Mouse (Mus musculus) lung, adult 18-20 months (tissue): ENCODE data around the gene Supt4a.

Source experiments
- DNase-seq, 2 experiments: peaks; one replicate each; pipeline ENCODE4 v3.0.0; 2022; ENCODE audit warnings: mixed read lengths in 2 of 2

The Supt4a gene

DNA sequence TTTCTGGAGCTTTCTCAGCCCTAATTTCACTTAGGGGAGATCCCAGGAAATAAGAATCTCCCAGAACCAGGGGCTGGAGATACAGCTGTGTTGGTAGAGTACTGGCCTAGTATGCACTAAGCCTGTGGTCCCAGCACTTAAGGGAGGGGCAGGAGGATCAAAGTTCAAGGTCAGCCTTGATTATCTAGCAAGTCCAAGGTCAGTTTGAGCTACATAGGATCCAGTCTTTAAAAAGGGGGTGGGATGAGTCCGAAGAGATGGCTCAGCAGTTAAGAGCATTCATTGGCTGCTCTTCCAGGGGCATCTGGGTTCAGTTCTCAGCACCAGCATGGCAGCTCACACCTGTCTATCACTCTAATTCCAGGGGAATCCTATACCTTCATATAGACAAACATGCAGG is 15.0 kb downstream of the Supt4a start:
- no peak for DNase-seq

DNA sequence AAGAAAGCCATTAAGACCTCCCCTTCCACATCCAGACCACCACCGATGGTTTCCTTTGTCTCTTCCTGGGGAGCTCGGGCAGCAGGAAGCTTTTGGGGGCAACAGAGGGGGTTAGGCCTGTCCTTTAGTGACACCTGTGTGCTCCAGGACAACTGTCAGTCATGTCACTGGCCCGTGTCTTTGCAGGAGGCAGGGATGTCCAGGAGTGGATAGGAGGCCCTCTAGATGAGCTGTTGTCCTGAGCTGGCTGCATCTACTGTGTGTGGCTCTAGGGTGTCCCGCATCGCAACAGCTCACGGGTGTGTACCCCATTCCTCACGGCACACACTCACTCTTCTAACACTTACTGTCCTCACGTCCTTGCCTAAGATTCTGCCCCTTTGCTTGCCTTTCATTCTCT is 15.9 kb downstream of the Supt4a start:
- DNase-seq, result no peak

DNA sequence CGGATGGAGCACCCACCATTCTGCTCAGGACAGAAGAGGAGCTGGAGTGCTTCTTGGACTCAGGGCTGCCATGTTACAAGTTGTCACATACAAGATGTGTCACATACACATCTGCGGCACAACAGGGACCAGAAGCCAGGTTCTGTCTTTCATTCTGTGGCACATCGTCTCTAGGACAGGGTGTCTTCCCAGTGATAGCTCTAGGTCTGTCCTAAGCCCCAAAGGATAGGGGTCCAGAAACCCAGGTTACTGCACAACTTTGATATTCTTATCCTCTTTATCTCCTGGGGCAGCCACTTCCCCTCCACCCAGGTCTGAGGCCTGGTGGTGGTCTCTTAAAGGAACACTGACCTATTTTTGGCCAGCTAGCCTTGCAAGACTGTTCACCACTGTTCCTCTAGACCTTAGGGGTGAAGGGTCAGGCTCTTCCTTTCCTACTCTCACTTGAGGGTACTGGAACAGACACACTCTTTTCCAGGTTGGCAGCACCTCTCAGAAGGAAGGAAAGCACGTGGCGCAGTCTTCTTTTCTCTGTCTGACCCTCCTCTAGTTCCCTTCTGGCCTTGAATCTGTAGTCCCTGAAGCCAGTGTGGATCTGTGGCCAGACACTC is 16.6 kb downstream of the Supt4a start:
- DNase-seq, result no peak

DNA sequence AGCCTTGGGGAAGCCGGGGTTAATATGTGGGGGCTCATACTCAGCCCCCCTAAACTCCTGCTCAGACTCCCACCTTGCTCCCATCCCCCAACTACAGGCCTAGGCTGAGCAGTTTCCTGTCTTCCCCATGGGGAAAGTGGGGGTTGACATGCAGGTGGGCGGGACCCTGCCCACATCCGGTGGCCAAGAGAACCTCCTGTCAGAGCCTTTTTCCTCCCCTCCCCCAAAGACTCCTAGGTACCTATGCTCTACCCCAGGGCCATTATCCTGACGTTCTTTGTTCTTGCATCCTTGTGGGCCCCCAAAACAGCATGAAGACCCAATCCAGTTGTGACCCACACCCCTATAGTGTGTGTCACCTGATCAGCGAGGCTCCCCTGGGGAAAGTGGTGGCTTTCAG is 17.3 kb downstream of the Supt4a start:
- DNase-seq, result peak in 1 of 2 experiments; percentile 58

DNA sequence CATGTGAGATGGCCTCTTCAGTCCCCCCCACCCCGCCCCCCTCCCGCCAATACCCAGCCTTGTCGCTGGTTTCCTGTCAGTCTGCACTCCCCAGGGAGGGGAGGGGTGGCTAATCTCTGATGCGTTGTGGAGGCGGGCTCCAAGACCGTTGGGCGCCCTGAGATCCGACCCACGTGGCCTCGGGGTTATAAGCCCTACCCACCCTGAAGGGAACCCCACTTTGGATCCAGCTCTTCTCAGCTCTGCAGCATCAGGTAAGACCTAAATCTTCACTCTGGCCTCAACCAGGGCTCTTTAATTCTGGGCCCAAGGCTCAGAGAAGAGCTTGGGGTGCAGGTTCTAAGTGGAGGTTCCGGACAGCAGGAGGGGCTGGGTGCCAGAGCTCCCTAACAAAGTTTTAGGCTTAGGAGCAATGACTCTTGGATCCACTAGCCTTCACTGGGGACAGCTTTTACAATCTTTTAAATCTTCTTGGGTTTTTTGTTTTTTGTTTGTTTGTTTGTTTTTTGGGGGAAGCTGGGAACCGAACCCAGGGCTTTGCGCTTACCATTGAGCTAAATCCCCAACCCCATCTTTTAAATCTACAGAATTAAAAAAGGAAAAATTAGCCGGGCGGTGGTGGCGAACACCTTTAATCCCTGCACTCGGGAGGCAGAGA is 18.1 kb downstream of the Supt4a start:
- peak; percentile 78 to 87 for DNase-seq

DNA sequence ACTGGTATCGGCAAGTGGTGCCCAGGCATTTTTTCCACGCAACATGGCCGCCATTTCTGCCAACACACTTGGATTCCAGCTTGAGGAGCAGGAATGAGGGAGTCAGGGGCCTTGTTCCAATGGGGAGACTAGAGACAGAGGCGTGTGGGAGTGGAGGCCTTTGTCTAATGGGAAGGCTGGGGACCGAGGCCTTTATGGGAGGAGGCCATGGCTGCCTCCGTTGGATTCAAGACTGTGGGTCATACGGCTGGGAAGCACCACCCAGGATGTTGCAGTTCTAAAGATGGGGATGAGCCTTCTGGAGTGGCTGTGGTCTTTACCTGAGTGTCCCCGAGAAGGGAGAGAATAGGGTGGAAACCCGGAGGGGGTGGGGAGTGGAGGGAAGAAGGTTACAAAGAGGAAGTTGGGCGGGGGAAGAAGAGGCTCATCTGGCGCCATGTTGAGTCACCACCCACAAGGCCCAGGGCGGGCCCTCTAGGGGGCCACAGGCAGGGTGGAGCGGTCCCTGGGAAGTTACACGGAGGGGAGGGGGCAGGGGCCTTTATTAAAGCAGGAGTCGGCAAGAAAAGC is 19.0 kb downstream of the Supt4a start:
- peak; percentile 64 to 74 for DNase-seq

DNA sequence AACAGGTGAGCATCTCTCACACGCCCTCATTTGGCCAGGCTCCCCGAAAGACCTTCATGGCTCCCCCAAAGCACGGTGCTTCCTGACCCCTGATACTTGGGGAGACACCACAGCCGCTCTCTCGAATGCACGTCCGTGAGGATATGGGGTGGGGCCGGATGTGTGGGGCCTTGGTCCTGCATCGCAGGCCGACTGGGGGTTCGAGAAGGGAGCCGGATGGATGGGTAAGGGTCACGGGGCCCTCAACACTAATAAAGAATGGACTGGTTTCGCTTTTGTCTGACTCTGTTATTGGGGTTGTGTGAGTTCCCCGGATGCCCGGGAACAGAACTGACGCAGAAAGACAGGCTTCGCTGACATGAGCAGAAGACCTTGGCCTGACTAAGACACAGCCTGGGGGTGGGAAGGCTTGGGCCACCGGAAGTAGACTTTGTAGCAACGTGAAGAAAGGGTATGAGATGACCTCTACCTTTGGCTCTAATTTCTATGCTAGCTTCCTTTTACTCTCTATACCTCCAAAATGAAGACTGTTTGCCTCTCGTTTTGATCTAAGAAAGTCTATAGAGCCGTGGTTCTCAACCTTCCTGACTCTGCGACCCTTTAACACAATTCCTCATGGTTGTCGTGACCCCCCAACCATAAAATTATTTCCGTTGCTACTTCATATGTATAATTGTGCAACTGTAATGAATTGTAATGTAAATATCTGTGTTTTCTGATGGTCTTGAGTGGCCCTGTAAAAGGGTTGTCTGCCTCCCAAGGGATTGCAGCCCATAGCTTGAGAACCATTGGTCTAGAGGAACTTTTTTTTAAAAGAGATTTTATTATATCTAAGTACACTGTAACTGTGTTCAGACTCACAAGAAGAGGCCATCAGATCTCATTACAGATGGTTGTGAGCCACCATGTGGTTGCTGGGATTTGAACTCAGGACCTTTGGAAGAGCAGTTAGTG is 19.9 kb downstream of the Supt4a start:
- peak in 1 of 2 experiments; percentile 18 for DNase-seq

DNA sequence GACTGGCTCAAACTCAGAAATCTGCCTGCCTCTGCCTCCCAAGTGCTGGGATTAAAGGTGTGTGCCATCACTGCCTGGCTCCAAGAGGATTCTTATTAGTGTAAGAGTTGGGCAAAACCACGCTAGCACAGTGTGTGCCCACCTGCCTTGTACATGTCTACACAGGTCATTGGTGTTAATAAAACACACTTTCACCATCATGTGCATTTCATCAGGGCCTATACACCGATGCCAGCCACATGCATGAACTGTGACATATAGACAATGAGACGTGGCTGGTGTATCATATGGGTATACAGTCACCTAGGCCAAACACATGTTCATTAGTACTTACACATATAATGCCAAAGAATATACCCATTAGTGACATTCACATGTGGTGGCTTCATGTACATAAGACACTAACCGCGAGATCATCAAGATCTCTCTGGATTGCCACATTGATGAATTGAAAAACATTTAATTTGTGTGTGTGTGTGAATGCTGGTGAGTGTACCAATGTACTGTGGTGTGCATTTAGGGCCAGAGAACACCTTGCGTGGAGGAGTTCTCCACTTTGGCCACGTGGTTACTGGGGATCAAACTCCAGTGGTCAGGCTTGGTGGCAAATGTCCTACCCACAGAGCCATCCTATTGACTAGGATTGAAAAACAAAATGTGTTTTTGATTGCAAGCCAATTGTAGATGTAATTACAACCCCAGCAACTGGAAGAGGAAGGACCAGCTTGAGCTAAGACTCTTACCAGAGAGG is 21.0 kb downstream of the Supt4a start:
- no peak for DNase-seq

DNA sequence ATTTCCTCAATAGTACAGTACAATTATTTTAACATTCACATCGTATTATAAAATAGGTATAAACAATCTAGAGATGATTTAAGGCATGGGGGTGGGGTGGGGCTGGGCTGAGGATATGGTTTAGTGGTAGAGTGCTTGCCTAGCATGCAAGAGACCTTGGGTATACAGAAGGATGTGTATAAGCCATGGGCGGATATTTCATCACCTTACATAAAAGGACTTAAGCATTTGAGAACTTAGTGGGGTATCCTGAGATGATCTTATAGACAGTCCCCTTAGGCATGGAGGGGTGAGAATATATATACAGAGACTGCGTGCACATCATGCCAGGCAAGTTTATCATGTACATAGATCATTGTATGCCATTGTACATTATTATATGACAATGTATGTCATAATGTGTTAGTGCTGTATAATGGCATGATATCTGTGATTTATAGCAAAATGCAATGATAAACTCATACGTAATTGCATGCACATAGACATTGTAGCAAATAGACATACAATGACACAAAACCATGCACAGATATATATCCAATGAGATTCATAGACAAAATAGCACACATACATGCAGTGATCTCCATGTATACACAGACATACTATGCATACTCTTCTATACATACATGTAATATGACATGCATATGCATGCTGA is 21.7 kb downstream of the Supt4a start:
- no peak for DNase-seq

DNA sequence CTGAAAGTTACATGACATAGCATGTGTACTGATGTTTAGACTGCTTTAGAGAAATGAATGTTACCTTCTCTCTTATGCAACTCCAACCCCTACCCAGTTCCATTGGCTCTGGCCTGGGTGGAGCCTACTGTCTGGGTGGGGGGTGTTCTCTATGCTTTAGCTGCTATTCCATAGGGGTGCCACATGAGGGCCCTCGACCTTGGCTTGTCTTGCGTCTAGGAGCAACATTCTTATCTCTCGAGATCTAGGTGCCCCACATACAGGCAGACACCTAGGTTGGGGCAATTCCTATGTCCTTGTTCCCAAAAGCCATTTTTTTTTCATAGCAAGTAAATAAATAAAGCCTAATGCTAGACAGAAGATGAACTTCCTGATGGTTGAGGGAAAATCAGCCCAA is 22.3 kb downstream of the Supt4a start:
- DNase-seq, result no peak

DNA sequence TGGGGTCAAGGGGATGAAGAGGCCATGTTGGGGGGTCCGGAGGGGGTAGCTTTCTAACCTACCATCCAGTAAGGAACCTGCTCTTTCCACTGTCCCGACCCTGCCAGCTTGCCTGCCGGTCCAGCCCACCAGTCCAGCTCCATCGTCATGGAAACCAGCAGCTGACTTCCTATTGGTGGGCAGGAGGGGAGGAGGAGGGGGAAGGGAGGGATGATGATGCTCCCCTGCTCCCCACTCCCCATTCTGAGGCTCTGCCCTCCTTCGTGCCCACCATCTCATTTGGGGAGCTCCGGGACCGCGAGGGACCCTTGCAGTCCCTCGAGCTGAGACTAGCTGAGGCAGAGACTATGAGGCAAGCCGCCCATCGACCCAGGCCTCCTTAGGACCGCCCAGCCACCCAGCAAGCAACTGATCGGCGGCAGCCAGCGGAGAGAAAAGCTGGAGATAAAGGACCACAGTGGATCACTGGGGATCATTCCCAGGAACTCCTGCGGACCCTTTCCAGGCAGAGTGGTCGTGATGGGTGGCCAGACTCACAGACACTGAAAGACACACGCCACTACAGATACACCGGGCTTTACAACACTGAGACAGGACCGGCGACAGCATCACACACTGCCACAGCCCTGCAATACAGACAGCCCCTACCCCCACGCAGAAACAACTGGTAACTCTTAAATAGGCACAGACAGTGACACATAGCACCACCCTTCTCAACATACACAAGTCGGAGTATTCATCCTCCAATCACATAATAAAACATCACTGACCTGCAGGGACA is 23.1 kb downstream of the Supt4a start, which contains the start of gene Tspoap1:
Gene Tspoap1, plus strand, starts transcription at position 241 of the 781 bp plus-strand sequence.
- no peak for DNase-seq

DNA sequence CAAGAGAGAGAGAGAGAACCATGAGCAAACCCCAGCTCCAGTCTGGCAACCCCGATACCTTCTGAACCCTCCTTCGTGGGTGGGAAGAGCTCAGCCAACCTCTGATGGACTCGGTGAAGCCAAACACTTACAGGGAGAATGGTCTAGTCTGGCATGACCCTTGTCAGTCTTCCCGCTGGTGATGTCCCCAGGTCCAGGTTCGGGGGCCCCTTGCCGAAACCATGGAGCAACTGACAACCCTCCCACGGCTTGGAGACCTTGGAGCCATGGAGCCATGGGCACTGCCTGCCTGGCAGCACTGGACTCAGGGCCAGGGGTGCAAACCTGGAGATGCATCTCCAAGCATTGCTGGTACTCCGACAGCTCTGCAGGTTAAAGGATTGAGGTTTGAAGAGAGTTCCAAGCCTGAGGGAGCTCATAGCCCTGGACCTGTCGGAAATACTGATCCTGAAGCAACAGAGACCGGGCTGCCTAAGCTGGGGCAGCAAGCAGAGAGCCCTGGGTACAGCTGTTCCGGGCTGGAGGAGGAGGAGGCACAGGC is 23.9 kb downstream of the Supt4a start:
- no peak for DNase-seq

DNA sequence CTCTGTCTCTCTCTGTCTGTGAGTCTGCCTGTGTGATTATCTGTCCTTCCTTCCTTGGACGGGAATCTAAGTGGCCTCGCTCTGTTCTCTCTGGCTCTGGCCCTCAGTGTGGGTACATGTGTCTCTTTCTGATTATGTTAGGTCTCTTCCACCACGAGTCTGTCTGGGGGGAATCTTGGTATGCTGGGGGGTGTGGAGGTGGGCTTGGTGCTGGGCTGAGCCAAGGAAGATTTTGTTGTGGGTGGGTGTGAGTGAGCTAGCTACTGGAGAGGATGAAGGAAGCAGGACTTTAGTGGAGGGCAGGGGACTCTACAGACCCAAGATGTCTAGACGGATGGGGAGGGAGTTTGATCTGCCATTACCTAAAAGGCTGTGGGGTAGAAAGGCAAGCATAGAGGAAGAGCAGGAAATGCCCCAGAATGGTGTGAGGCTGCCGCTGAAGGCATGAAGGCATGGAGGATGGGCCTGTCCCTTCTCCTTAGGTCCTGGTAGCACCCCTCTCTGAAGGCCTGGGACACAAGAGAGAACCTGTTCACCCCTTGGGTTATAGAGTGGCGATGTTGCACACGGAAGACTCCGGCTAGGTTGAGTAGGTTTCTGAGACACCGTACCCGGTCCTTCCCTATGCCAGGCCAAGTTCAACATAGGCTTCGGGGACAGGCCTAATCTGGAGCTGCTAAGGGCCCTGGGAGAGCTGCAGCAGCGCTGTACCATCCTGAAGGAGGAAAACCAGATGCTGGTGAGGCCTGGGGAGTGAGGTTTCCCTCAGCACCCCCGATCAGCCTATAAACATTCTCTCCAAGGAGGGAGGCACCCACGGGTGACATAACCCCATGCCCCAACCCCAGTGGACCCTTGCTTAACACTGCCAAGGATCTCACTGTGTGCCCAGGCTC is 24.7 kb downstream of the Supt4a start:
- no peak for DNase-seq

DNA sequence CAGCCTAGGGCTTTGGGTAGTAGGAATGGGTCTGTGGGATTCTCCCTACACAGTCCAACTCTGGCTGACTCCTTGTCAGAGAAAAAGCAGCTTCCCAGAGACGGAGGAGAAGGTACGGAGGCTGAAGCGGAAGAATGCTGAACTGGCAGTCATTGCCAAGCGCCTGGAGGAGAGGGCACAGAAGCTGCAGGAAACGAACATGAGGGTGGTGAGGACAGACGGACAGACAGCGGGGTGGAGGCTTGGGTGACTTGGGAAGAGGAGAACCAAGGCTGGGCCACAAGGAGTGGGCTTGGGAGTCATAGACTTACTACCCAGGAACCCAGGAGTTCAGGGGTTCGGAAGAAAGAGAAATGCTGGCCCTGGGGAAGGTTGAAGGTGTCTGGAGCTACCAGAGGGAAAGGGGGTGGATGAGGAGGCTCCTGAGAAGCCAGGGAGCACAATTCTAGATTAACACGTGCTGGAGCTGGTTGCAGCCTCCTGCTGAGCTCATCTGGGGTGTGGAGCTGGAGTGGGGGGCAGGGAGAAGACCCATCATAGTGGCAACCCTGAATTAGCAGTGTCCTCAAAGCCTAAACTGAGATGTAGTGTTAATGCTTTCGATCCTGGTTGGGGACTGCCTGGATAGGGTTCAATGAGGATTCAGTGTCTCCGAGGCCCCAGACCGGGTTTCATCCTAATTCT is 25.5 kb downstream of the Supt4a start:
- DNase-seq, result no peak

DNA sequence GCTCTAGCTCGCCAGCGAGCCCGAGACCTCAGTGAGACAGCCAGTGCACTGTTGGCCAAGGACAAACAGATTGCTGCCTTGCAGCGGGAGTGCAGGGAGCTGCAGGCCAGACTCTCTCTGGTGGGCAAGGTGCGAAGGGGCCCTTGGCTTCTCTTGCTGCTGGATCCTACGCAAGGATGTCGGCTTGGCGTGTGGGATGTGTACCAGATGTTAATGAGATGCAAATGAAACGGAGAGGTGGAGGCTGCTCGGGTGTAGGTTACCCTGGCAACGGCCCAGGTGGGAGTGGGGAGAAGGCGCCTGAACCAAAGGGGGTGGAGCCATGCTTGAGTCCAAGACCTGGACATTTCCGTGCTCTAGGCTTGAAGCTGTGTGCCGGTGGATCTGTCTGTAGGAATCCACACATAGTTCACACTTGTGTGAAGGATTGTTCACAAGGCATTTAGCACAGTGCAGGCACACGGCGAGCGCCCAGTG is 26.2 kb downstream of the Supt4a start:
- DNase-seq, result peak; percentile 49 to 62

DNA sequence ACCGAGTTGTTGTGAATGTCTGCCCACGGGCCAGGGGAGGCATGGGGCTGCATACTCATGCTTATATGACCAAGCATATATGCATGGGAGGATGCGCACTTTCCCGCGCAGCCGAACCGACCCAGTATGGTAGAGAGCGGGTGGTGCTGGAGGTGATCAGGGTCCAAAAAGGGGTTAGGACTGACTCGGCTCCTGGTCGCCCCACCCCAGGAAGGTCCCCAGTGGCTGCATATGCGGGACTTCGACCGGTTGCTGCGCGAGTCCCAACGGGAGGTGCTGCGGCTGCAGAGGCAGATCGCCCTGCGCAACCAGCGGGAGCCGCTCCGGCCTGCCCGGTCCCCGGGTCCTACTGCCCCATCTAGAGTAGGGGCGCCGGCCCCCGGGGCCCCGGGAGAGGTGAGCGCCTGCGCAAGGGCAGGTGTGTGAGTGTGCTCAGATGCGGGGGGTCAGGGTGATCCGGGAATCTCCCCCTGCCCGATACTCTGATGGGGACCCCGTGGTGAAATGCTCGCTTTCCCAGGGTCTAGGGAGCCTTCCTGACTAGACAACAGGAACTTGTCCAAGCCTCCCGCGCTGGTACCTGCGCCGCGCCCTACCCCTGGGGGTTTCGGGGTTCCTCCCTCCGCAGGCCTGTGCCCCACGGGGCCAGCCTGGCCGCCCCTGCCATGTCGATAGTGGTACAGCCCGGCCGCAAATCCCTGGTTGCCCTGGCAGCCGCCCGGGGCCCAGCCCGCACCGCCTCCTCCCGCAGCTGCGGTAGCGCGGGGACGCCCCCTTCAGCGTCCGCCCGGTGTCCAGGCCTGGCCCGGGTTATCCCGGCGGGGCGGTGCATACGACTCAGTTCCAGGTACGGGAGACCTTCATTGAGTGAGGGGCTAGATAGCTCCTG is 26.9 kb downstream of the Supt4a start:
- DNase-seq, result peak; percentile 20 to 50

DNA sequence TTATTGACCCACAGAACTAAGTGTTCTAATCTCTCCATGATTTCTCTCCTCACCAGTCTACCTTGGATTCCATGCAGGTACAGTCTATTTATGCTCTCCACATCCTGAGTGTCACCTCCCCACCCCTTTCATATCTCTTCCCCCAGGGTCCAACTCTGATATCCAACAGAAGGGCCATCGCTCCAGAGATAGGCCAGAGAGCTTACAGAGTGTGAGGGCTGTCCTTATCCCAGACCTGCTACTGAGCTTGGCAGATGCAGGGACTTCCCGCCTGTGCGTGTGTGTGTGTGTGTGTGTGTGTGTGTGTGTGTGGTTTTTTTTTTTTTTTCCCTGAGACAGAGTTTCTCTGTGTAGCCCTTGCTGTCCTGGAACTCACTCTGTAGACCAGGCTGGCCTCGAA is 31.4 kb downstream of the Supt4a start:
- no peak for DNase-seq

DNA sequence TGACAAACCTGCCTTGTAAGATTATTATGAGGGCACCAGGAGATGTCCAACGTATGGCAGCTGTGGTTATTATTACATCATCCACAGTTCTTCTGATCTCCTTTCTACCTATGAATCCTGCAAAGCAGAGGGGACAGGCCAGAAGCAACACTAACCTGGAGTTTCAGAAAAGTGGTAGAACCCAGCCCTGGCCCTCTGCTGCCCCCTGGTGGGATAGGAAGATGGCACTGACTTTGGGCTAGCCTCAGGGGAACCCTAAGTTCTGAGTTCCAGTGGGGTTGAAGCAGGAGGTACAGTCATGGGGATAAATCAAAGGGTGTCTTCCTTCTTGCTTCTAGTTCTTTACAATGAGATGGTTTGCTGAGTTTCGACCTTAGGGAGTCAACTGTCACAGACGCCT is 33.6 kb downstream of the Supt4a start:
- peak; percentile 62 to 68 for DNase-seq
